Mouse (Mus musculus): ENCODE data around the gene F8a.
"Not testable (repeated sequence)": the region's sequence is repeated elsewhere in the genome, so short reads cannot be mapped to it uniquely, and the experiment has no call there.

F8a gene

GRCm38 (mm10) chrX:73227914-73228605 lies at the start of gene F8a:
F8a (plus strand) TSS chrX:73228291.
- DNase-seq (ENCODE audit: low read depth, low spot score) = peak; percentile 24

GRCm38 (mm10) chrX:73191934-73192333 lies 36.2 kb upstream of the F8a start, which contains the start of gene Xlr3b:
Xlr3b (plus strand) TSS chrX:73192207.
- not testable (repeated sequence) for DNase-seq (ENCODE audit: low read depth, low spot score)

GRCm38 (mm10) chrX:73213819-73214564 lies 14.1 kb upstream of the F8a start, which contains the start of gene Xlr4b:
Xlr4b (plus strand) TSS chrX:73214333.
- DNase-seq (ENCODE audit: low read depth, low spot score) = not testable (repeated sequence)

GRCm38 (mm10) chrX:73225365-73225764 lies 2.7 kb upstream of the F8a start:
- DNase-seq (ENCODE audit: low read depth, low spot score) = no peak

GRCm38 (mm10) chrX:73228606-73229214 lies 619 bp downstream of the F8a start:
- no peak for DNase-seq (ENCODE audit: low read depth, low spot score)

GRCm38 (mm10) chrX:73229288-73229687 lies 1.2 kb downstream of the F8a start:
- no peak for DNase-seq (ENCODE audit: low read depth, low spot score)

GRCm38 (mm10) chrX:73242821-73243325 lies 14.8 kb downstream of the F8a start, which contains the start of gene Xlr4c:
Xlr4c (minus strand) TSS chrX:73243130.
- not testable (repeated sequence) for DNase-seq (ENCODE audit: low read depth, low spot score)

- not testable (repeated sequence) for DNase-seq (ENCODE audit: low read depth, low spot score)
Measured at GRCm38 (mm10) chrX:73262428-73262827, 34.3 kb downstream of the F8a start.

GRCm38 (mm10) chrX:73265270-73265669 lies 37.2 kb downstream of the F8a start, which contains the start of gene Xlr3c:
Xlr3c (minus strand) TSS chrX:73265390.
- DNase-seq (ENCODE audit: low read depth, low spot score) = not testable (repeated sequence)
